Mouse (Mus musculus): ENCODE data around the gene Slc9b2. TPM values are rescaled to one million over a fixed set of nuclear protein-coding genes. Genes with fewer than 3 reads are reported as not detected.
A peak's percentile ranks its signal among the peaks of the same experiment; 100 is the strongest.

Slc9b2 gene
- polyA plus RNA-seq, 1 experiment from 2014 or later: 4.0 TPM

GRCm38 (mm10) chr3:135313727-135314126 lies 6.2 kb downstream of the Slc9b2 start:
- no peak overlapping the region for H3K9ac ChIP-seq
- WGBS: 80% methylated on average over 2 of the region's 2 CpGs

GRCm38 (mm10) chr3:135314811-135315210 lies 7.3 kb downstream of the Slc9b2 start:
- Histone ChIP-seq H3K9ac (no peak overlapping the region), H3K4me2 (replicated peaks) (no peak overlapping the region), H3K27me3 (no peaks in the 10 kb centered on the region), H3K4me1 (peaks cover 4% of the 10 kb centered on the region; the same call in 1 of the 2 replicates), H3K36me3 (no peaks in the 10 kb centered on the region), H3K4me3 (replicated peaks) (no peak overlapping the region), H3K27ac (replicated peaks) (no peak overlapping the region), H3K9me3 (replicated peaks) (no peaks in the 10 kb centered on the region)
- 48% methylated on average over 2 of the region's 2 CpGs for whole genome bisulfite sequencing
- no peak for ATAC-seq (ENCODE audit: insufficient number of reproducible peaks, low FRiP score, low TSS enrichment, low read depth)

More at GRCm38 (mm10) chr3:135313727-135314126, 6.2 kb downstream of the Slc9b2 start:
- Histone ChIP-seq H3K27me3 (no peaks in the 10 kb centered on the region), H3K4me1 (peaks cover 4% of the 10 kb centered on the region; the same call in 1 of the 2 replicates), H3K4me2 (replicated peaks) (no peak overlapping the region), H3K36me3 (no peaks in the 10 kb centered on the region), H3K27ac (replicated peaks) (no peak overlapping the region), H3K4me3 (replicated peaks) (no peak overlapping the region), H3K9me3 (replicated peaks) (no peaks in the 10 kb centered on the region)
- no peak for ATAC-seq (ENCODE audit: insufficient number of reproducible peaks, low FRiP score, low TSS enrichment, low read depth)

GRCm38 (mm10) chr3:135315720-135316425 lies 8.4 kb downstream of the Slc9b2 start:
- no peak overlapping the region for H3K4me2 ChIP-seq (replicated peaks)
- ATAC-seq (ENCODE audit: insufficient number of reproducible peaks, low FRiP score, low TSS enrichment, low read depth): no peak
- WGBS: 80% methylated on average over 9 of the region's 9 CpGs
- H3K27me3 ChIP-seq: no peaks in the 10 kb centered on the region
- no peaks in the 10 kb centered on the region for H3K36me3 ChIP-seq
- H3K27ac ChIP-seq (replicated peaks): no peak overlapping the region
- no peak overlapping the region for H3K4me3 ChIP-seq (replicated peaks)
- H3K4me1 ChIP-seq: peaks cover 4% of the 10 kb centered on the region; the same call in 1 of the 2 replicates
- no peaks in the 10 kb centered on the region for H3K9me3 ChIP-seq (replicated peaks)
- H3K9ac ChIP-seq: no peak overlapping the region

GRCm38 (mm10) chr3:135318331-135318730 lies 10.8 kb downstream of the Slc9b2 start:
- Histone ChIP-seq H3K9ac (no peak overlapping the region), H3K4me2 (replicated peaks) (no peak overlapping the region), H3K27ac (replicated peaks) (no peak overlapping the region), H3K36me3 (no peaks in the 10 kb centered on the region), H3K9me3 (replicated peaks) (no peaks in the 10 kb centered on the region), H3K4me3 (replicated peaks) (no peak overlapping the region), H3K4me1 (peaks cover 4% of the 10 kb centered on the region; the same call in 1 of the 2 replicates), H3K27me3 (no peaks in the 10 kb centered on the region)
- 85% methylated on average over 11 of the region's 11 CpGs for WGBS
- no peak for ATAC-seq (ENCODE audit: insufficient number of reproducible peaks, low FRiP score, low TSS enrichment, low read depth)

- Histone ChIP-seq H3K4me3 (replicated peaks) (no peak overlapping the region), H3K4me1 (no peaks in the 10 kb centered on the region), H3K36me3 (no peaks in the 10 kb centered on the region), H3K9me3 (replicated peaks) (no peaks in the 10 kb centered on the region), H3K9ac (no peak overlapping the region), H3K27me3 (no peaks in the 10 kb centered on the region), H3K27ac (replicated peaks) (no peak overlapping the region), H3K4me2 (replicated peaks) (no peak overlapping the region)
- no peak for ATAC-seq (ENCODE audit: insufficient number of reproducible peaks, low FRiP score, low TSS enrichment, low read depth)
- 57% methylated on average over 6 of the region's 6 CpGs for WGBS
These were observed 16.9 kb downstream of the Slc9b2 start for GRCm38 (mm10) chr3:135324354-135324753.

- peak; percentile 43; the same call in 1 of the 2 replicates for ATAC-seq (ENCODE audit: insufficient number of reproducible peaks, low FRiP score, low TSS enrichment, low read depth)
- Histone ChIP-seq H3K27me3 (no peaks in the 10 kb centered on the region), H3K36me3 (no peaks in the 10 kb centered on the region), H3K9ac (no peak overlapping the region), H3K9me3 (replicated peaks) (no peaks in the 10 kb centered on the region), H3K27ac (replicated peaks) (no peak overlapping the region), H3K4me2 (replicated peaks) (no peak overlapping the region), H3K4me1 (no peaks in the 10 kb centered on the region), H3K4me3 (replicated peaks) (no peak overlapping the region)
- WGBS: 57% methylated on average over 6 of the region's 6 CpGs
These were observed 19.7 kb downstream of the Slc9b2 start for GRCm38 (mm10) chr3:135327176-135327575.

GRCm38 (mm10) chr3:135327601-135328000 lies 20.1 kb downstream of the Slc9b2 start:
- no peaks in the 10 kb centered on the region for H3K4me1 ChIP-seq
- ATAC-seq (ENCODE audit: insufficient number of reproducible peaks, low FRiP score, low TSS enrichment, low read depth): no peak
- WGBS: 59% methylated on average over 2 of the region's 2 CpGs
- no peak overlapping the region for H3K4me3 ChIP-seq (replicated peaks)
- H3K9ac ChIP-seq: no peak overlapping the region
- H3K4me2 ChIP-seq (replicated peaks): no peak overlapping the region
- no peaks in the 10 kb centered on the region for H3K36me3 ChIP-seq
- no peaks in the 10 kb centered on the region for H3K9me3 ChIP-seq (replicated peaks)
- no peak overlapping the region for H3K27ac ChIP-seq (replicated peaks)
- H3K27me3 ChIP-seq: no peaks in the 10 kb centered on the region

GRCm38 (mm10) chr3:135328560-135328959 lies 21.1 kb downstream of the Slc9b2 start:
- WGBS: 37% methylated on average over 3 of the region's 3 CpGs
- no peak overlapping the region for H3K4me3 ChIP-seq (replicated peaks)
- H3K4me1 ChIP-seq: no peaks in the 10 kb centered on the region
- no peaks in the 10 kb centered on the region for H3K36me3 ChIP-seq
- ATAC-seq (ENCODE audit: insufficient number of reproducible peaks, low FRiP score, low TSS enrichment, low read depth): no peak
- no peak overlapping the region for H3K27ac ChIP-seq (replicated peaks)
- H3K9ac ChIP-seq: no peak overlapping the region
- H3K27me3 ChIP-seq: no peaks in the 10 kb centered on the region
- H3K9me3 ChIP-seq (replicated peaks): no peaks in the 10 kb centered on the region
- H3K4me2 ChIP-seq (replicated peaks): no peak overlapping the region

- H3K4me3 ChIP-seq (replicated peaks): no peak overlapping the region
- H3K4me1 ChIP-seq: no peaks in the 10 kb centered on the region
- ATAC-seq (ENCODE audit: insufficient number of reproducible peaks, low FRiP score, low TSS enrichment, low read depth): no peak
- H3K9ac ChIP-seq: no peak overlapping the region
- no peak overlapping the region for H3K27ac ChIP-seq (replicated peaks)
- H3K27me3 ChIP-seq: no peaks in the 10 kb centered on the region
- H3K36me3 ChIP-seq: no peaks in the 10 kb centered on the region
- H3K9me3 ChIP-seq (replicated peaks): no peaks in the 10 kb centered on the region
- no peak overlapping the region for H3K4me2 ChIP-seq (replicated peaks)
These were observed 25.2 kb downstream of the Slc9b2 start for GRCm38 (mm10) chr3:135332691-135333090.

GRCm38 (mm10) chr3:135333763-135334162 lies 26.3 kb downstream of the Slc9b2 start:
- H3K36me3 ChIP-seq: no peaks in the 10 kb centered on the region
- no peak overlapping the region for H3K27ac ChIP-seq (replicated peaks)
- no peak overlapping the region for H3K4me3 ChIP-seq (replicated peaks)
- no peak overlapping the region for H3K4me2 ChIP-seq (replicated peaks)
- no peak for ATAC-seq (ENCODE audit: insufficient number of reproducible peaks, low FRiP score, low TSS enrichment, low read depth)
- no peaks in the 10 kb centered on the region for H3K9me3 ChIP-seq (replicated peaks)
- WGBS: 51% methylated on average over 4 of the region's 4 CpGs
- no peak overlapping the region for H3K9ac ChIP-seq
- no peaks in the 10 kb centered on the region for H3K4me1 ChIP-seq
- H3K27me3 ChIP-seq: no peaks in the 10 kb centered on the region

GRCm38 (mm10) chr3:135347739-135348264 lies 40.3 kb downstream of the Slc9b2 start, which contains the start of gene Slc9b1:
Gene Slc9b1, plus strand, starts transcription at chr3:135348029.
- Histone ChIP-seq H3K9ac (no peak within 1 kb of the TSS), H3K36me3 (no peaks in the 10 kb centered on the region), H3K4me1 (no peaks in the 10 kb centered on the region), H3K9me3 (replicated peaks) (no peaks in the 10 kb centered on the region), H3K27ac (replicated peaks) (no peak within 1 kb of the TSS), H3K4me3 (replicated peaks) (no peak within 1 kb of the TSS), H3K4me2 (replicated peaks) (no peak within 1 kb of the TSS), H3K27me3 (no peaks in the 10 kb centered on the region)
- ATAC-seq (ENCODE audit: insufficient number of reproducible peaks, low FRiP score, low TSS enrichment, low read depth): no peak
- 78% methylated on average over 14 of the region's 14 CpGs for WGBS

GRCm38 (mm10) chr3:135349022-135349421 lies 41.5 kb downstream of the Slc9b2 start:
- Histone ChIP-seq H3K27ac (replicated peaks) (no peak overlapping the region), H3K27me3 (no peaks in the 10 kb centered on the region), H3K4me2 (replicated peaks) (no peak overlapping the region), H3K9me3 (replicated peaks) (no peaks in the 10 kb centered on the region), H3K9ac (no peak overlapping the region), H3K36me3 (no peaks in the 10 kb centered on the region), H3K4me1 (no peaks in the 10 kb centered on the region), H3K4me3 (replicated peaks) (no peak overlapping the region)
- ATAC-seq (ENCODE audit: insufficient number of reproducible peaks, low FRiP score, low TSS enrichment, low read depth): no peak

All from embryonic facial prominence, embryonic 15.5 days (tissue).